Mouse (Mus musculus) spleen, postnatal 10 days (tissue): ENCODE results near the gene Rap2c.

Source experiments
- DNase-seq, 2 experiments: peaks; one replicate each; pipeline ENCODE4 v3.0.0; 2021 to 2022; ENCODE audit warnings: low spot score in 2 of 2

The Rap2c gene

DNA sequence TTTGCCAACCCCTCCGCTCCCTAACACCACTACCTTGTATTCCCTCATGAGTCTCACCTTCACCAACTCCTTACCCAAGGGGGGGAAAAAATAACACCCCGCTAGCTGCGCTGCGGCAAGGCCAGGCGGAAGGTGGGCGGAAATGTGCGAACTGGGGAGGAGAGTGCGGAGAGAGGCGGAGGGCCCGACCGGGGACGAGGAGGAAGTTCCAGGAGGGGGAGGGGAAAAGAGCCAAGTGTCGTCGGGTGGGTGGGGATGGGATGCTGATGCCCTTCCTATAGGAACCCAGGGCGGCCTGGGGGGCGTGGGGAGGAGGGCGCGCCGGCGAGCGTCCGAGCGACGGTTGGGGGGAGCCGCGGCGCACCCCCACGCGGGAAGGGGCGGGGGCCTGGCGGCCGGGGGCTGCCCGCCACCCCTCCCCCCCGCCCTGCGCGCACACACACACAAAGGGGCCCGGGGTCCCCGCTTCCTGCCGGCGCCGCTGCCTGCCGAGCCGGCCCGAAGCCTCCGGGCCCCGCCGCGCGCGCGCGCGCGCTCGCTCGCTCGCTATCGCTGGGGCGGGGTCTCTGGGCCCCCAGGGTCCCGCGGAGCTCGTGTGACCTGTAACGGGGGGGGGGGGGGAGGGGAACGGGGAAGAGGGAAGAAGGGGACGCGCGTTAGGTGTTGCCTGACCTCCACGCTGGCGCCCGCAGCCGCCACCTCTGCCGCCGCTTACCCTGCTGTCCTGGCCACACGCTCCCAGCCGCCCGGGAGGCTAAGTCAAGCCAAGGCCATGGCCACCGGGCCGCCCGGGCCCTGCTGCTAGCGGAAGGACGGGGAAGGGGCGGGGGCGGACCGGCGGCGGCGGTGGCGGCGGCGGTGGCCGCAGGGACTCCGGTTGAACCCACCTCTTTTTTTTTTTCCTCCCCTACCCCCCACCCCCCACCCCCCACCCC, at the start of gene Rap2c:
Rap2c (minus strand) TSS at position 168 of the 935 bp plus-strand sequence.
- peak; percentile 38 to 65 for DNase-seq

DNA sequence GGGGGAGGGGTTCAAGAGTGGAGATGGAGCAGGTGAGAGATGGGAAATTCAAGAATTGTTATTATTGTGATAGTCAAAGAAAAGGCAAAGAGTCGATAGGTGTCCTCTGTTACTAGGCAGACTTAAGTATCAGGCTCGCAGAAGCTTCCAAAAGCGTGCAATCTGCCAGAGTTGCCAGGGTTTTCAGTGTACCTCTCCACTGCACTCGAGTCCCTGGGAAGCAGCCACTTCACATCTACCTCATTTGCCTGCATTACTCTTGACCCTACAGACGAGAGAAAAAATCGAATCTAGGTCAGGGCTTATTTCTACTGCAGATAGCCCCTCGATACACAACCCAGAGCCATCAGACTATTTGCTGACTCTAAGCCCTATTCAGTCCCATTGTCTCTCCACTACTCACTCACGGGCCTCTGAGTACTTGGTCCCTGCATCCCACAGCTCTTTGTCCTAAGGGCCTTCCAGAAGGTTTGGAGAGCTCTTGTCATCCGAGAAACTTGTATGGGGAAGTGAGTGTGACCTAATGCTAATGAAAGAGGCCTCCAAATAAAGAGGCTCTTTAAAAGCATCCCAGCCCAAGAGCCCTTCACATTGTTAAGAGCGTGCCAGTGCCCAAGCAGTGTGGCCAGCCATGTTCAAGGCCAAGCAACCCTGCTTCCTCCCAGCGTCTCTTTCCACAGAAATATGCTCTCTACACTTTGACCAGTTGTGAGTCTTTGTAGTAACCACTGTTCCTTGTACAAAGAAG, 48.9 kb upstream of the Rap2c start:
- no peak for DNase-seq

DNA sequence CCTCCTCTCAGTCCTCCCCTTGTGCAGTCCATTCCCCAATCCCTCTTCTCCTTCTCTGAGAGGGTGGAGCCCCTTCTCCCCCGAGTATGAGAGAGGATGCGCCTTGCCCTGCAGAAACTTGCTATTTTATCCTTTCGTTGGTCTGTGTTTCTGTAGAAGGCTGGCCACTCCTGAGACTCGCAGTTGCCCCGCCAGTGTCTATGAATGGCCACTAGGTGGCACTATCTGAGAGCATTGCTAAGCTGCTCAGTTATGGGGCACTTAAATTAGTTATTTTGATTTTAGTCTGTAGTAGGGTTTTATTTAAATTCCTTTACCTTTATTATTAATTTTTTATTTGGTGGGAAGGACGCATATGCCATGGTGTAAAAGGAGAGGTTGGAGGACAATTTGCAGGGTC, 48.0 kb upstream of the Rap2c start:
- peak; percentile 10 to 46 for DNase-seq

DNA sequence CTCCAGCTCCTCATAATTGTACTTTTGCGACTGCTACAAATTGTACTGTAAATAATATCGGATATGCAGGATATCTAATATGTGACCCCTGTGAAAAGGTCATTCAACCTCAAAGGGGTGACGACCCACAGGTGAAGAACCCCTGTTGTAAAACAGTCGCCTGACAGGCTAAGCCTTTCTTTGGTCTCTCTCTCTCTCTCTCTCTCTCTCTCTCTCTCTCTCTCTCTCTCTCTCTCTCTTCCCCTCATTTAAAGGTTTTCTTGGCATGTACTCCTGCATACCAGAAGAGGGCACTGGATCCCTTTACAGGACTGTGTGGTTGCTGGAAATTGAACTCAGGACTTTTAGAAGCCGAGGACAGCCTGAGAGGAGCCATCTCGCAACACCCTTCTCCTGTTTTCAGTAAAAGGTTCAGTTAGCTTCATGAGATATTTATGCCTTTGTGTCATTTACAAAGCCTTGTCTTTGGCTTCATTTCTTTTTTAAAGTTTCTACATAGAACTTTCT, 47.4 kb upstream of the Rap2c start:
- no peak for DNase-seq

DNA sequence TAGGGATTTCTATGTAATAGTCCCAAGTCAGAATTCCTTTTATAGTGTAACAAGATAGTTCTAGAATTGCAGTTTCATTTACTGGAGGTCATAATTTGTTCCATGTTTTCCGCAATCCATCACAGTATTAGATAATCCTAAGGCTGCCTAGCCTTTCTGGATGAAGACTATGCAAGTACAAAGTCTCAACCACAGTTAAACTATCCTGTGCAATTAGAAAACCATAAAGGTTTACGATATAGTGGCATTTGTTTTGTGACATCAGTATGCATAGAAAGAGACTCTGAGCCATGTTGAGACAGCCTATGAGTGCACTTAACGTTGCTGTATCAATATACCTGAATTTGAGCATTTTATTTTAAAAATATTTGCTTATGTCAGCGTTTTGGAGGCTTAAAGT, 42.4 kb upstream of the Rap2c start:
- DNase-seq: no peak

DNA sequence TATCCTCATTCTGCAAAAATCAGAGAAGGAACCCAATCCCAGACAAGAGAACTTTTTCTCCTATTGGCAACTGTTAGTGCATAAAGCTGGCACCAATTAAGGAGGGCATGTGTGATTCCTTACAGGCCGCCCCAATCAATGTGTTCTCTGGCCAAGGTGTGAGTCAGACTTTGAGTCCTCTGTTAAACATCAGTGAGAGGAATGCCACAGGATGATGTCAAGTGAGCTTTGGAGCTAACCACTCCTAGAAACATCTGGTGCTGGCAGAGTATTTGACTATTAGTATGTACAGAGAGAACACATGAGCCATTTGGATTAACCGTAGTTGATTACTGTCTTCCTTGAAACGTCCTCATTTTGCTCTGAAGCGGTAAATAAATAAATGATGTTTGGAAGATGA, 40.9 kb upstream of the Rap2c start:
- no peak for DNase-seq

DNA sequence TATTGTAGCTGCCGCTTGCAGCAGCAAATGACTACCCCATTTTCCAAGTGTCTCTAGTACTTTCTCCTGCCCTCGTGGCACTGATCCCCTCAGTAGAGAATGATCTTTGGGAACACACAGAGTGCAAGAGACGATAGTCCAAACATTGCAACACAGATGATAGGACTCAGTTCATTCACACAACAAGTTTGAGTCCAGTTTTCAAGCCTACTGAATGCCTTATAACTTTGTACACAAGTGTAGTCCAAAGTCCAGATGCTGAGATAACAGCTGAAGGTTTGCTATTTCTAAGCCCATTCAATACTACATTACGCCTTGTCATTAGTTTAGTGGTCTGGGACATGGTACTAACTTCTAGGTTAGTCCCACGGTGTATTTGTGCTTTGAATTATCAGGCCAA, 40.5 kb upstream of the Rap2c start:
- DNase-seq: no peak

DNA sequence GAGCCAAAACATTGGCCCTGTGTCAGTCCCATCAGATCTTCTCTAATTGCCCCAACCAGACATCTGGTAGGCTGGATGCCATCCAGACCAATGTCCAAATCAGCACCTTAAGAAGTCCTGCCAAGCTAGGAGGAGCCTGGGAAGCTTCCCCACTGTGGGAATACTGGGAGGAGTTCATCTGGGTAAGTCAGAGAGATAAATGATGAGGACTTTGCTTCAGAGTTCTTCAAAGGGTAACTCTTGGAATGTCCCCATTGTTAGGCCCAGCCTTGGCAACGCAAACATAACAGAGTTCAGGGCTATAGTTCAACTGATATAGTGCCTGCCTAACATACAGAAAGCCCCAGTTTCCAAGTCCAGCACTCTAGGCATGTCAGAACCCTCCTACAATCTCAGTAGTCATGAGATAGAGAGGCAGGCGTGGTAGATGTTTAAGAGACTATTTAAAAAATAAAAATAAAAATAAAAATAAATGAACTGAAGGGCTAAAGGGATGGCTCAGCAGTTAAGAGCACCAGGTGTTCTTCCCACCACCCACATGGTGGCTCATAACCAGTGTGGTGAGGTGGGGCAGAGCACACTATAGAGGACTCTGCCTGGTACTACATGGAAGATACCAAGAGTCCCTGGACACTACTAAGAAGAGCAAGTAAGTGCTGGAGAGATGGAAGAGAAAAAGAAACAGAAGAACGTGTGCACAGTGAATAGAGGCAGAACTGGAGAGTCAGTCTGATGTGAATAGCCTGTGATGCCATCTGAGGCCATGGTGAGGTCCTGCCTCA, 34.1 kb upstream of the Rap2c start:
- no peak for DNase-seq

DNA sequence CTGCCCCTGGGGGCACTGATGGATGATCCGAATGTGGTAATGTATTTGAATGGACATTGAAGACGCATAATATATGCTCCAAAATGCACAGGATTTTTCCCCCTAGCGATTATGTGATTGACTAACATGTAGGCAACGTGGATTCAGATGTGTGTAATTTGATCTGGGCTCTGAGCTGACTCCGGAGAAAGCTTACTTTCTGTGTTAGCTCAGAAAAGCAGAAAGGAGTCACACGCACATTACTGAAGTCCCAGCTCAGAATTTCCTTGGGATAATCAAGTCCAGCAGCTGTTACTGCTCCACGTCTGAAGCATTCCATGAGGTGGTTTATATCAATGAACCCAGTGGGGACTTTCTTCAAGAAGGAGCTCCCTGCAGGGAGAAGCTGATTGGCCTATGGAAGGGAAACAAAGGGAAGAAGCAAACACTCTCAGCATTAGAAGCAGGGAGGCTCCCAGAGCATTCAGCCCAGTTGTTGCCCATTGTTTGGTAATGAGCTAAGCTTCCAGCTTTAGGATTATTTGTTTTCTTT, 17.9 kb upstream of the Rap2c start:
- no peak for DNase-seq

DNA sequence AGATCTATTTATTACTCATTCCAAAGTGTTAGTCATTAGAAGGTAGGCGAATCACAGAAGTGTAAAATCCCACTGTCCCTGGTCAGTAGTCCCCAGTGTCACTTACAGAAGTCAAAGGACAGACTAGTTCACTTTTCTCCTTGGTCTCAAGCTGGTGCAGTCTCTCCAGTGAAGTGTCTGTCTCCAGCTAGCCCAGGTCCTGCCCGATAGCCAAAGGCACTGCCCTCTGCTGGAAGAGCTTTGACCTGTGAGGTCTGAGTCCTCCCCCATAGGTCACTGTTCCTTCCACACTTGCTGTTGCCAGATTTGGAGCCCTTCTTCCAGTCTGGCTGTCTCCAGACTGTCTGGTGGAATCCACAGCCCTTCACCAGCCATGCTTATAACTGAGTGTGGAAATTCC, 2.1 kb upstream of the Rap2c start:
- DNase-seq: peak; percentile 20 to 67

DNA sequence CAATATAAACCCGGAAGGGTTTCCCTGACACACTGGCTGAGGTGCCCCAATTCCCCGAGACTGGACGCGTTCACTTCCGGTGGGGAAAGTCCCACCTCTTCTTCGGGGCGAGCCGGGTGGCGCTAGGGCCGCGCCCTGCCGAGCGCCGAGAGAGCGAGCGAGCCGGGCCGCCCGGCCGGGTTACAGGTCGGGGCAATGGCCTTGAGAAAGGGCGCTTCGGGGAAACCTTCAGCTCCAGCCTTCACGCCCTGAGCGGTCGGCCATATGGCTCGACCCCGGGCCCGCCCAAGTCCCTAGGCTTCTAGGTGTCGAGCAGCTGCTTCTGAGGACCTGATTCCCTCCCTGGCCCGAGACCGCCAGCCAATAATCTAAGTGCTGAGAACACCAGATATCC, 965 bp upstream of the Rap2c start:
- DNase-seq: peak; percentile 63 to 79

DNA sequence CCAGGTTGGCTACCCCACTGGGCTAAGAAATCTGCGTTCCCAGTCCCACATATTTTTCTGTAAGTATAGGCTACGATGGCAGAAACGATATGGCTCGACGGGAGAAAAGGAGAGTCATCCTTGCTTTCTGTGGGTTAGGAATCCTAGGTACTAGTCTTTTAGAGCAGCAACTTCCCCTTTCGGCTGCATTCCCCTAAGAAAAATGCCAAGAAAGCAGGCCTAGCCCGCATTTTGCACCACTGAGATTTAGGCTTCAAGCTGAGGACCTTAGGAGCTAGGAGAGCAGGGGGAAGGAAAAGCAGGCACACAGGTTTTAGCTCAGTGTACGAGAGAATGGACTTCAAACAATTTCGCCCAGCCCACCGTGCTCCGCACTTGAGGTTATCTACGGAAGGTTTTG, 892 bp downstream of the Rap2c start:
- DNase-seq: no peak

DNA sequence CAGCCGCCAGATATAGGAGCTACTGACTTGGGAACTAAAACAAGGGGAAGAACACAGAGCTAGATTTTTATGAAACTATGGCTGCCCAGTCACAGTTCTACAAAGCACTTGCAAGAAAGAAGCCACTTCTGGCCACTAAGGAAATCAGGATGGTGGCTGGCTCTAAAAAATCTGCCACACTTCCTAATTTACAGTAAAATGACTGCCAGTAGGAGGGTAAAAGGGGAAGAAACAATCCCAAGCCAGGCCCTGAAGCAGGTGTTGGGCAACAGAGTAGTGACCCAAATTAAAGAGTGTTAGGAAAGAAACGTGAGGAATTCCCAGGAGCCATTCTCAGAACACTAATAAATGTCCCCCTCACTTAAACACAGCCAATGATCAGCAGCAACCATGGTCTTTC, 5.5 kb downstream of the Rap2c start:
- DNase-seq: no peak

DNA sequence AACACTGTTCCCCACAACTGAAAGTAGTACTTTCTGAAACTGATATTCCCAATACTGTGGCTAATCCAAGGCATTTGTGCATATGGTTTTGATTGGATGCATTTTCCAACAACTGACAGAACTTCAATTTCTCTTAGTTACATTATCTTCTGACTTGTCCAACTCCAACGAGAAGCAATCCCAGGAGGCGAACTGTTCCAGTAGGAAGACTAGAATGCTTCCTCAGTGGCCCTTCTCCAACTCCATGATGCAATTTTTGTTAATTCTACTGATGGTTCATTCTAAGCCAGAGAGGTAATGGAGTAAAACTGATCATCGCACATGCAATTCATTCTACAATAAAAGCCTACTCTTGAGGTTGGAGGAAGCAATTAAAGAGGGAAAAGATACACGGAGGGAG, 7.5 kb downstream of the Rap2c start:
- DNase-seq: no peak

DNA sequence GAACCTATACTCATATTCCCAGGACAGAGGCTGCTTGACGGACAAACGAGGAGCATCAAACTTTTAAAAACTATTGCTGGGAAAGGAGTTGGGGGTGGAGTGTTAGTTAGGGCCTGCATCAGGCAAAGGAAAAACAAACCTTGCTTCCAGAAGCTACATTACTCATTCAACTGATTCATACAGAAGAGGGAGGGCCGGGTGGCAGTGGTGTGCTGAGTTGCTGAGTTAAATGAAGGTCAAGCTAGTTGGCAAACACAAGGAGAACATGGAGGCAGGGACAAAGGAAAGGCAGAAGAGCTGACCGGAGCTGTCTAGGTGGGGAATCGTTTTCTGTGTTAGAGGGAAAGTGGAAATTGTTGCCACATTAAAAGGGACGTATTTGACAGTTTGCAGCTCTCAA, 17.0 kb downstream of the Rap2c start:
- DNase-seq: no peak

DNA sequence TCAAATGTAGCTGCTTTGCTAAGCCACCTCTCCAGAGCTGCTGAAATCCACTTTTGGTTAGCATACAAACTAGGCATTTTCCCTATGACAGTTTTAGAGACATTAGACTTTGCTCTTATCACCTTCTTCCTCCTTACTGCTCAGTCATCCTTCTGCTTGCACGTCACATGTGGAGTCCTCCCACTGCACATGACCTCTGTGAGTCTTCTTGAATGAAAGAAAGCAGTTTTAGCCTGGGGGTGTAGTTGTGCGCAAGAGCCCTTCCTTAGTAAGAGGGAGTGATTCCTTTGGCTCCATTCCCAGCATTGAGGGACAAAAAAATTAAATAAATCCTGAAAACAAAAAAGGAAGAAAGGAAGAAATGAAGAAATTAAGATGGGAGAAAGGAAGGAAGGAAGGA, 22.5 kb downstream of the Rap2c start:
- DNase-seq: no peak

DNA sequence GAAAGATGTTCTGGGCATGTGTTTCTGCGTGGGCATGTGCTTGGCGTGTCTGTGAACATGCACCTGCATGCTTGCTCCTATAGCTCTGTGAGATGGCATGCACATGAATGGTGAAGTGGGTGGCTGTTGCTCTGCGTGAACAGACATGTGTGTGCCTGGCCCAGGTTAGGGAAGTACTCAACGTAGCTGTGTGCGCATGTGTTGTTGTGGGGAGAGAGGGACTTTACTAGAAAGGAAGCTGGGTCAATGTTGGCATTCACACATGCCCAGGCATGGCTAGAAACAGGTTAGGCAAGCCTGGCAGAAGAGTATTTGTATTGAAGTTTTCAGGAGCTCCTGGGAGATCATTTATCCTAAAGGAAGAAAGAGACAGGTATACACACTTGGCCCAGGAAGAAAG, 26.5 kb downstream of the Rap2c start:
- DNase-seq: no peak

DNA sequence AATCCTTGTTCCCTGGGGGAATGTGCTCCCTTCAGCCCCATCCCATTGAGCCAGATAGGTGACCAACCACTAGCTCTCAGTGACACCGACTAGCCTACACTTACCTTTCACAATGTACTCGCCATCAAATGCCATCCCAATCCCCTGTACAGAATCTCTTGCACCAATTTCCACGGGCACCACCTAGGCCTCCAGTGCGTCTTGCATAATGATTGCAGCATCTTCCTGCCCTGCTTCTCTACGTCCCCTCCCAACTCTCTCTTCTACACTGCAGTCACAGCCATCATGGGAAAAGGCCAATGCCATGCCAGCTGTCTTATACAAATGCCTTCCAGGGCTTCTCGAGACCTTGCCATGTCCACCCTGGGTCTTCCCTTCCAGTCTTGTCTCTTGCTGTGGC, 27.9 kb downstream of the Rap2c start:
- no peak for DNase-seq

DNA sequence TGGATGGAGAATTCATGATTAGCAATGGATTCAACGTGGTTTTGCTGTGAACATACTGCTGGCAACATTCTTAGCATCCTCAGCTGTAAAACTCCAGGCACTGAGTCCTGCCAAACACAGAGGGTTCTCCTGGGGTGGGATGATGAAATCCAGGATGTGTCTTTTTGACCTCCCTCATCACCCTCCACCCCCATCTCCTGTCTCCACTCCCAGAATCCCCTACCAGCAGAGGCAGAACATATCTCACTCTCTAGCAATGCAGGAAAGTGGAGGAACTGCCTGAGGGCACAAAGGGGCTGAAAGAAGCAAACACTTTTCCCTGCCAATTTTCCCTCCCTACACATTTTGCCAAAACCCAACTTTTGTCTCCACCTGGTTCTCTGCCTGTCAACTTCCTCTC, 29.2 kb downstream of the Rap2c start:
- DNase-seq: no peak

DNA sequence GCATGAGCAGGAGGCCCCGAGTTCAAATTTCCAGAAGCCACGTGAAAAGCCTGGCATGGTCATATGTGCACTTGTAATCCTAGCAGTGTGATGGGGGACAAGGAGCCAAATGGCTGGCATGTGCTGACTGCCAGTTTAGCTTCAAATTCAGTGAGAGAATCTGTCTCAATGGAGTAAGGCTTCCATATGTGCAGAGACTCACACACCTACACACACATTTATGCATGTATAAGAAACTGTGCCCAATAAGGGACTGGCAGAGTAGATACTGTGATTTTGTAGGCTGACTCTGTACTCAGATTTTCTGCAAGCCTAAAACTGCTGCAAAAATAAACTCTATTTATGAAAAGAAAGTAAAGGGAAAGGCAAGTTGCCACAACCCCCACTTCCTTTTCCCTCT, 39.4 kb downstream of the Rap2c start:
- no peak for DNase-seq

DNA sequence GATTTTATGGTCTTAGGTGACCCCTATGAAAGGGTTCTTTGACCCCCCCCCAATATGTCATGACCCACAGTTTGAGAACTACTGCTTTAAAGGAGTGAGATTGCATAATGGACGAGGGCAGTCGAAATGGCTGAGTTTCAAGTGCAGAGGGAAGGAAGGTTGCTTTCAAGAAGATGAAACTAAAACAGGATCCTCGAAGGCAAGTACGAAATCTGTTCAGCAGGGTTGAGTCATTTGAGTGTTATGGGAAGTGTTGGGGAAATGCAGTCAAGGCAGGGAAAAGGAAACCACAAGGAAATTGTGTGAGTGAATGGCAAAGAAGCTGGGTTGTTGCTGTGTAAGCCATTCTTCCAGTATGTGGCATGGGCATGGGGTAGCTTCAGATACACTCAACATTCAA, 45.7 kb downstream of the Rap2c start:
- no peak for DNase-seq

DNA sequence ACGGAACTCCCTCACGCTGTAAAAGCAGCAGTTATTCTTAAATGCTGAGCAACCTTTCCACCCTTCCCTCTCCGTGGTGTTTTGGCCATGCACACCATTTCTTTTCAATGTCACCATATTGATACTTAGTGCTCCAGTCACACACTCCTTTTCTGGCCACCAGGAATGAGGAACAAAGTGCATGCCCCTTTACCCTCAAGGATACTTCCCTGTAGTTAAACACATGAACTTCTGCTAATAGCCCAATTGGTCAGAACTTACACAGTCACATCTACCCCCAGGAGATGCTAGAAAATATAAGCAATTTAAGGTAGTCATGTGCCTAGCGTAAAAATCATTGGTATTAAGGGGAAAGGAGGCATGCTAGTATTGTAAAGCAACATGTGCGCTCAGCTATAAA, 47.9 kb downstream of the Rap2c start:
- DNase-seq: no peak
